Mouse (Mus musculus) embryonic fibroblast, embryonic 13.5 days (primary cell): ENCODE measurements around the gene Tdrkh.

Experiments
- CTCF ChIP-seq: IDR thresholded peaks from 2 replicates; pipeline ENCODE4 v1.5.1; 2011; ENCODE audit warnings: mild to moderate bottlenecking, control low read depth, low read length, moderate library complexity, borderline replicate concordance; ENCODE audit not compliant: insufficient read depth
- POLR2A ChIP-seq: IDR thresholded peaks from 2 replicates; pipeline ENCODE4 v1.6.1; 2011; ENCODE audit warnings: low read depth, mild to moderate bottlenecking, control low read depth, low read length, moderate library complexity

- TF ChIP-seq CTCF (no peak), POLR2A (no peak)
Measured at GRCm38 (mm10) chr3:94373090-94373489, 40.0 kb upstream of the Tdrkh start.
